Mouse (Mus musculus): ENCODE results near the gene Tdp1. TPM values are rescaled to one million over a fixed set of nuclear protein-coding genes. Genes with fewer than 3 reads are reported as not detected.

Gene Tdp1
- polyA plus RNA-seq, 1 experiment from 2014 or later = 46.7 TPM

DNA sequence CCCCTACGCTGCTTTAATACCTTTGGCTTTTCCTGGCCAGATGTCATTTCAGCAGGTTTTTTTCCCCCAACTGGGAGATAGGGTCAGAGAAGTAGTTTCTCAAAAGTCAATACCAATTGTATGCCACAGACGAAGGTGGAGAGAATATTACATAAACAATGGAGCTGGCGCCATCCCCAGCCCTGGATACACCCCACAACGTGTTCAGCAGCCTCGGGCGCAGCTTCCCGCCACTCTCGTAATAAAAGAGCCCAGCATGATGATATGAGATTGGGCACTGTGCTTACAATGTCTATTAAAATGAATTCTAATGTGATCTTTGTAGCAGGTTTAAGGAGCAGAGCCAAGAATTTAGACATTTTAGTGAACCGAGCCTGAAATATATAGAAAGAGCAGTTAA is 28.3 kb upstream of the Tdp1 start:
- H3K9ac ChIP-seq (ENCODE audit: low read depth, low read length) = no peak overlapping the region
- no peaks in the 10 kb centered on the region for H3K36me3 ChIP-seq (ENCODE audit: control insufficient read depth, insufficient read depth, low read length)
- H3K27me3 ChIP-seq (replicated peaks; ENCODE audit: control insufficient read depth, insufficient read depth, low read length) = no peaks in the 10 kb centered on the region
- no peaks in the 10 kb centered on the region for H3K9me3 ChIP-seq (ENCODE audit: control insufficient read depth, low read length)
- no peak overlapping the region for H3K4me3 ChIP-seq (ENCODE audit: low read length)
- H3K4me1 ChIP-seq (ENCODE audit: control insufficient read depth, insufficient read depth, low read depth, low read length) = peaks cover 7% of the 10 kb centered on the region
- H3K27ac ChIP-seq (ENCODE audit: low read depth, low read length) = no peak overlapping the region
- ATAC-seq = peak; percentile 30; the same call in 1 of the 2 replicates
- WGBS = 37% methylated on average over 9 of the region's 9 CpGs
- no peak overlapping the region for H3K4me2 ChIP-seq (ENCODE audit: low read length)

DNA sequence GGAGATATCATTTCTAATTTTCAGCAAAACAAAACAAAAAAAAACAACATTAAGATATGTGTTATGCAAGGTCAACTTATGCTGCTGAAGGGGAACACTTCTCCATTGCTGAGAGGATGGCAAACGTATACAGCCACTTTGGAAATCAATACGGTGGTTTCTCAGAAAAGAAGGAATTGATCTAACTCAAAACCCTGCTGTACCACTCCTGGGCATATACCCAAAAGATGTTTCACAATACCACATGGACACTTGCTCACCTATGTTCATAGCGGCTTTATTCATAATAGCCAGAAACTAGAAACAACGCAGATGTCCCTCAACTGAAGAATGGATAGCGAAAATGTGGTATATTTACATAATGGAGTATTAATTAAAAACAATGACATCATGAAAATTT is 25.7 kb upstream of the Tdp1 start:
- no peaks in the 10 kb centered on the region for H3K9me3 ChIP-seq (ENCODE audit: control insufficient read depth, low read length)
- no peak overlapping the region for H3K4me3 ChIP-seq (ENCODE audit: low read length)
- no peak overlapping the region for H3K4me2 ChIP-seq (ENCODE audit: low read length)
- H3K36me3 ChIP-seq (ENCODE audit: control insufficient read depth, insufficient read depth, low read length) = no peaks in the 10 kb centered on the region
- no peak overlapping the region for H3K9ac ChIP-seq (ENCODE audit: low read depth, low read length)
- ATAC-seq = no peak
- H3K27ac ChIP-seq (ENCODE audit: low read depth, low read length) = no peak overlapping the region
- peaks cover under 1% of the 10 kb centered on the region for H3K4me1 ChIP-seq (ENCODE audit: control insufficient read depth, insufficient read depth, low read depth, low read length)
- no peaks in the 10 kb centered on the region for H3K27me3 ChIP-seq (replicated peaks; ENCODE audit: control insufficient read depth, insufficient read depth, low read length)
- 90% methylated on average over 5 of the region's 5 CpGs for WGBS

DNA sequence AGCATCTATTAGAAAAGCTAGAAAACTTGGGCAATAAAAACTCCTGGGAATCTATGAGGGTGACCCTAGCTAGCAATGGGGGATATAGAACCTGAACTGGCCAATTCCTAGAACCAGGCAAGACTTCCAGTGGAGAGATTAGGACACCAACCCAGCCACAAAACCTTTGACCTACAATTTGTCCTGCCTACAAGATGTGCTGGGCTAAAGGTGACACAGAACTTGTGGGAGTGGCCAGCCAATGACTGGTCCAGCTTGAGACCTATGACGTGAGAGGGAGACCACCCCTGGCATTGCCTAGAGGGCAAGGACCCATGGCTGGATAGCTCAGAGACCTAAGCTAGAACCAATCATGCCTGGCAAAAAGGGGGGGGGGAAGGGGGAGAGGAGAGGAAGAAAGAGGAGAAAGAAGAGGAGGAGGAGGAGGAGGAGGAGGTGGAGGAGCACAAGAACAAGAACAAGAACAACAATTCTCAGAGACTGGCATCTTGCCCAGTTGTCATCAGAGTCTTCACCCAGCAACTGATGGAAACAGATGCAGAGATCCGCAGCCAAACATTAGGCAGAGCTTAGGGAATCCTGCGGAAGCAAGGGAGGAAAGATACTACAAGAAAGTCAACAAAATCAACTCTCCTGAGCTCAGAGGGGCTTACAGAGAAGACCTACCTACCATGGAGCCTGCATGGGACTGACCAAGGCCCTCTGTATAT is 24.8 kb upstream of the Tdp1 start:
- WGBS = 73% methylated on average over 3 of the region's 3 CpGs
- no peak overlapping the region for H3K9ac ChIP-seq (ENCODE audit: low read depth, low read length)
- no peak for ATAC-seq
- no peaks in the 10 kb centered on the region for H3K27me3 ChIP-seq (replicated peaks; ENCODE audit: control insufficient read depth, insufficient read depth, low read length)
- H3K36me3 ChIP-seq (ENCODE audit: control insufficient read depth, insufficient read depth, low read length) = no peaks in the 10 kb centered on the region
- no peaks in the 10 kb centered on the region for H3K9me3 ChIP-seq (ENCODE audit: control insufficient read depth, low read length)
- no peak overlapping the region for H3K27ac ChIP-seq (ENCODE audit: low read depth, low read length)
- H3K4me3 ChIP-seq (ENCODE audit: low read length) = no peak overlapping the region
- H3K4me1 ChIP-seq (ENCODE audit: control insufficient read depth, insufficient read depth, low read depth, low read length) = no peaks in the 10 kb centered on the region; the same call in 1 of the 2 replicates
- H3K4me2 ChIP-seq (ENCODE audit: low read length) = no peak overlapping the region

DNA sequence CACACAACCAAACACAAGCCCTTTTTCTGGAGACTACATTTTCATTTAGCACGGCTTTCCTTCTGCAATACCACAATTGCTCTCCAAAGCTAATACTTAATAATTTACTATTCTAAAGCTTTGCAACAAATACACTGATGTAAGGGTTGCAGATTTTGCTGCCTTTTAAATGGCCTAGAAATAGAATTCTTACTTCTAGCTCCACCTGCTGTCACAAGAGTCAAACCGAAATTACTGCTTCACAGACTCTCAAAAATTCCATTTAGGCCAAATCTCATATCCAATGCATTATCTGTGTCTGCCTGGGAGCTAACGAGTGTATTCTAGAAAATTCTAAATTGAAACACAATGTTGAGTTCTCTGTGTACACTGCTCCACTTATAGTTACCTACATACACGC is 23.3 kb upstream of the Tdp1 start:
- H3K4me3 ChIP-seq (ENCODE audit: low read length) = no peak overlapping the region
- H3K9me3 ChIP-seq (ENCODE audit: control insufficient read depth, low read length) = no peaks in the 10 kb centered on the region
- no peak for ATAC-seq
- H3K4me2 ChIP-seq (ENCODE audit: low read length) = no peak overlapping the region
- no peaks in the 10 kb centered on the region; the same call in 1 of the 2 replicates for H3K4me1 ChIP-seq (ENCODE audit: control insufficient read depth, insufficient read depth, low read depth, low read length)
- H3K27ac ChIP-seq (ENCODE audit: low read depth, low read length) = no peak overlapping the region
- no peak overlapping the region for H3K9ac ChIP-seq (ENCODE audit: low read depth, low read length)
- WGBS = 72% methylated on average over 4 of the region's 4 CpGs
- H3K27me3 ChIP-seq (replicated peaks; ENCODE audit: control insufficient read depth, insufficient read depth, low read length) = no peaks in the 10 kb centered on the region
- H3K36me3 ChIP-seq (ENCODE audit: control insufficient read depth, insufficient read depth, low read length) = no peaks in the 10 kb centered on the region

DNA sequence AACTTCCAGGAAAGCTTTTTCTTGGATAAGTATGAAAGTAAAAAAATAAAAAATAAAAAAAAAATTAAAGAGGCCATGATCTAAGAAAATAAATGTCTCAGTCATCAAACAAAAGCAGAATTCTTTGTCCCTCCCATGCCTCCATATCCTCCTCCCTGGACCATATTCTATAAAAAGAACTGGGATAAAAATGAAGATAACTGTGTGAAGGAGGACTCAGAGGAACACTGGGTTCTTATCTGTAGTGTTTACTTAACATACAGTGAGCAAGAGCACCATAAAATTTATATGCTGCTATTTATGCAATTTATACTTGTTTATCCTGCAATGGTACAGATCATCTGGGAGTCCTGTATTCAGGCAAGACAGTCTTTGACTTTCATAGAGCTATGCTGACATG is 19.7 kb upstream of the Tdp1 start:
- Histone ChIP-seq H3K36me3 (ENCODE audit: control insufficient read depth, insufficient read depth, low read length) (no peaks in the 10 kb centered on the region), H3K4me3 (ENCODE audit: low read length) (no peak overlapping the region), H3K9me3 (ENCODE audit: control insufficient read depth, low read length) (no peaks in the 10 kb centered on the region), H3K4me1 (ENCODE audit: control insufficient read depth, insufficient read depth, low read depth, low read length) (no peaks in the 10 kb centered on the region), H3K27ac (ENCODE audit: low read depth, low read length) (no peak overlapping the region), H3K9ac (ENCODE audit: low read depth, low read length) (no peak overlapping the region), H3K27me3 (replicated peaks; ENCODE audit: control insufficient read depth, insufficient read depth, low read length) (no peaks in the 10 kb centered on the region), H3K4me2 (ENCODE audit: low read length) (no peak overlapping the region)
- no peak for ATAC-seq

DNA sequence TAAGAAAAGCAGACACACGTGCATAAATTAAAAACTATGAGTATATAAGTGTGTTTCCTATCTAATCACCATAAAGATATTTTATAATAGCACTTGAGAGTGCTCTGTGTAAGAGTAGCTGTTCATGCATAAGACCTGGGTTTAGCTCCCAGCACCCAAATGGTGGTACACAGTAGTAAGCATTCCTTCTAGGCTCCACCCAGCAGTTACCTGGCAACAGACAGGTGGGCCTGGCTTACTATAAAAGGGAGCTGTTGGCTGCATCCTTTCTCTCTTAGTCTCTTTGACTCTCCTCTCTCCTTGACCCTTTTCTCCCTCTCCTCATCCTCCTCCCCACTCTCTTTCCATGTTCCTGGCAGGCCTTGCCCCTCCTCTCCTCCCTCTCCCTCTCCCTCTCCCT is 15.5 kb upstream of the Tdp1 start:
- H3K9ac ChIP-seq (ENCODE audit: low read depth, low read length) = no peak overlapping the region
- no peak overlapping the region for H3K4me2 ChIP-seq (ENCODE audit: low read length)
- no peak overlapping the region for H3K4me3 ChIP-seq (ENCODE audit: low read length)
- no peak overlapping the region for H3K27ac ChIP-seq (ENCODE audit: low read depth, low read length)
- H3K4me1 ChIP-seq (ENCODE audit: control insufficient read depth, insufficient read depth, low read depth, low read length) = no peaks in the 10 kb centered on the region
- H3K9me3 ChIP-seq (ENCODE audit: control insufficient read depth, low read length) = no peaks in the 10 kb centered on the region
- no peak for ATAC-seq
- 76% methylated on average over 1 of the region's 1 CpGs for WGBS
- H3K27me3 ChIP-seq (replicated peaks; ENCODE audit: control insufficient read depth, insufficient read depth, low read length) = no peaks in the 10 kb centered on the region
- H3K36me3 ChIP-seq (ENCODE audit: control insufficient read depth, insufficient read depth, low read length) = no peaks in the 10 kb centered on the region

DNA sequence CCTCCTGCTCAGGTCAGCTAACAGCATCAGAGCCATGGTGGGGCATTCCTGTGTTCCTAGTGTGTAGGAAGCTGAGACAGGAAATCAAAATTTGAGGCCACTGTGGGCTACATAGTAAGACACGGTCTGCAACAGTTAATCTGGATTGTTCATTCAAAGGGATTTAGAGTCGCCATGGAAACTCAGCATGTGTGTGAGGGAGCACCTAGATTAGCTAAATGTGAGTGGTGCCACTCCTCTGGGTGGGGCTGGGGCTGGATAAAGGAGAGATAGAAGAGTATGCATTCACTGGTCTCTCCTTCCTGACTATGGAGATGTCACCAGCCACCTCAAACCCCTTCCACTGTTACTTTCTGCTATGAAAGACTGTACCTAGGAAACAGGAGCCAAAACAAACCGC is 10.9 kb upstream of the Tdp1 start:
- no peaks in the 10 kb centered on the region for H3K27me3 ChIP-seq (replicated peaks; ENCODE audit: control insufficient read depth, insufficient read depth, low read length)
- ATAC-seq = no peak
- no peak overlapping the region for H3K27ac ChIP-seq (ENCODE audit: low read depth, low read length)
- 46% methylated on average over 3 of the region's 3 CpGs for WGBS
- no peak overlapping the region for H3K4me2 ChIP-seq (ENCODE audit: low read length)
- no peaks in the 10 kb centered on the region for H3K36me3 ChIP-seq (ENCODE audit: control insufficient read depth, insufficient read depth, low read length)
- no peaks in the 10 kb centered on the region for H3K9me3 ChIP-seq (ENCODE audit: control insufficient read depth, low read length)
- no peak overlapping the region for H3K4me3 ChIP-seq (ENCODE audit: low read length)
- no peak overlapping the region for H3K9ac ChIP-seq (ENCODE audit: low read depth, low read length)
- H3K4me1 ChIP-seq (ENCODE audit: control insufficient read depth, insufficient read depth, low read depth, low read length) = no peaks in the 10 kb centered on the region

DNA sequence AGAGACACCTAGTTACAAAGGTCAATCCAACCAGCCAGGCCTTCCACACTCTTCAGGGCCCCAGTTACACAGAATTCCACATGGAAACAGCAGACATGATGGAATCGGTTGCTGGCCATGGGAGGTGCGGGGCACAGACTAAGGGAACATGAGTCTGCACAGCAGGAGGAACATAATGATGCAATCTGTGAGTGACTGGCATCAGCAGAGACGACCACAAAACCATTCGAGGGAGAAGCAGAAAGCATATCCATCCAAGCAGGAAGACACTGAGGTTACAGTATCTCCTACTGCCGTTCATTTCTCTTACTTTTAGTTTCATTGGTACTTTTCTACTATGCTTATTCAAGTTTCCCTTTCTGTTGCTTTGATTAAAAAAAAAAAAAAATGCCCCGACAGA is 9.7 kb upstream of the Tdp1 start:
- 82% methylated on average over 6 of the region's 6 CpGs for WGBS
- ATAC-seq = no peak

DNA sequence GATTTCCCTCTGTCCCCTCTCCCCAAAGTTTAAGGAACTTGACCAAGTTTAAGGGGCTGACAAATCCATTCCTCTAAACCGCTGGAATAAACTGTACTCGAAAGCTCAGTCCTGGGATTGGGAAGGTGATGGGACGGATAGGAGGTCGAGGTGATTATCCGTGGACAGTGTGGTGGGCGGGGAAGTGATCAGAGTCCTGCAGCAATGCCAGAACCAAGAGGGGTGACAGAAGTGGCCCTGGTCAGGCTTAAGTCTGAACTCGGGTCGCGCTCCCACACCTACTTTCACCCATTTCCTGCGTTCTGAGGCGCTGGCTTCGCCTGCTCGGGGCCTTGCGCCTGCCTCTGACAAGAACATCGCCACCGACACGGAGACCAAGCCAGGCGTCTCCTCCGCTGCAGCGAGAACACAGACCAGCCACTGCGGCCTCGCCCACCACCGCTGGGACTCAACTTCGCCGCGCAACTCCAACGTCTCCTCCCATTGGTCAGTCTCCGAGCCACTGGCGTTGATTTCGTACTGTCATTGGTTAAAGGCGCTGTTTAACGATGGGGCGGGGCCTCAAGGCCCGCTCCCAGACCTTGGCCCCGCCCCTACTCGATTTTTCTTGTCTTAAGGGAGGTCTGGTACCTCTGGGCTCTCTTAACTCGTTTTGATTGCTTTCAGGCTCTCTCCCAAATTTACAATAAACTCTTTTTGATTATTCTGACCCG is 1.2 kb upstream of the Tdp1 start:
- peak overlapping the region; percentile 91 for H3K9ac ChIP-seq (ENCODE audit: low read depth, low read length)
- peak; percentile 94 for ATAC-seq
- WGBS = under 1% methylated on average over 37 of the region's 38 CpGs

More for the DNA sequence above, 9.7 kb upstream of the Tdp1 start:
- no peak overlapping the region for H3K27ac ChIP-seq (ENCODE audit: low read depth, low read length)
- H3K9ac ChIP-seq (ENCODE audit: low read depth, low read length) = no peak overlapping the region
- H3K4me1 ChIP-seq (ENCODE audit: control insufficient read depth, insufficient read depth, low read depth, low read length) = no peaks in the 10 kb centered on the region
- H3K27me3 ChIP-seq (replicated peaks; ENCODE audit: control insufficient read depth, insufficient read depth, low read length) = no peaks in the 10 kb centered on the region
- H3K9me3 ChIP-seq (ENCODE audit: control insufficient read depth, low read length) = no peaks in the 10 kb centered on the region
- H3K4me2 ChIP-seq (ENCODE audit: low read length) = no peak overlapping the region
- no peaks in the 10 kb centered on the region for H3K36me3 ChIP-seq (ENCODE audit: control insufficient read depth, insufficient read depth, low read length)
- H3K4me3 ChIP-seq (ENCODE audit: low read length) = no peak overlapping the region

More for the DNA sequence above, 1.2 kb upstream of the Tdp1 start:
- Histone ChIP-seq H3K36me3 (ENCODE audit: control insufficient read depth, insufficient read depth, low read length) (no peaks in the 10 kb centered on the region), H3K4me3 (ENCODE audit: low read length) (peak overlapping the region; percentile 91), H3K4me2 (ENCODE audit: low read length) (peak overlapping the region; percentile 98), H3K27me3 (replicated peaks; ENCODE audit: control insufficient read depth, insufficient read depth, low read length) (no peaks in the 10 kb centered on the region), H3K4me1 (ENCODE audit: control insufficient read depth, insufficient read depth, low read depth, low read length) (peaks cover 15% of the 10 kb centered on the region), H3K27ac (ENCODE audit: low read depth, low read length) (peak overlapping the region; percentile 86), H3K9me3 (ENCODE audit: control insufficient read depth, low read length) (no peaks in the 10 kb centered on the region)

Measured in hindbrain, embryonic 16.5 days (tissue).